Mouse (Mus musculus) layer of hippocampus, postnatal 14 days (tissue): ENCODE results near the gene Ankfn1. TPM values are rescaled to one million over a fixed set of nuclear protein-coding genes. Genes with fewer than 3 reads are reported as not detected.

Experiments
- DNase-seq, 2 experiments: peaks; one replicate each; pipeline ENCODE4 v3.0.0; 2021 to 2022; ENCODE audit warnings: low spot score in 2 of 2, mixed read lengths in 1 of 2
- total RNA-seq, 2 experiments: library from RNA; stranded (reverse); gene quantifications; 2 replicates each; pipeline ENCODE4 v1.2.3; 2021

The Ankfn1 gene
- total RNA-seq, 2 experiments from 2014 or later, result 3.6 to 4.4 TPM

DNA sequence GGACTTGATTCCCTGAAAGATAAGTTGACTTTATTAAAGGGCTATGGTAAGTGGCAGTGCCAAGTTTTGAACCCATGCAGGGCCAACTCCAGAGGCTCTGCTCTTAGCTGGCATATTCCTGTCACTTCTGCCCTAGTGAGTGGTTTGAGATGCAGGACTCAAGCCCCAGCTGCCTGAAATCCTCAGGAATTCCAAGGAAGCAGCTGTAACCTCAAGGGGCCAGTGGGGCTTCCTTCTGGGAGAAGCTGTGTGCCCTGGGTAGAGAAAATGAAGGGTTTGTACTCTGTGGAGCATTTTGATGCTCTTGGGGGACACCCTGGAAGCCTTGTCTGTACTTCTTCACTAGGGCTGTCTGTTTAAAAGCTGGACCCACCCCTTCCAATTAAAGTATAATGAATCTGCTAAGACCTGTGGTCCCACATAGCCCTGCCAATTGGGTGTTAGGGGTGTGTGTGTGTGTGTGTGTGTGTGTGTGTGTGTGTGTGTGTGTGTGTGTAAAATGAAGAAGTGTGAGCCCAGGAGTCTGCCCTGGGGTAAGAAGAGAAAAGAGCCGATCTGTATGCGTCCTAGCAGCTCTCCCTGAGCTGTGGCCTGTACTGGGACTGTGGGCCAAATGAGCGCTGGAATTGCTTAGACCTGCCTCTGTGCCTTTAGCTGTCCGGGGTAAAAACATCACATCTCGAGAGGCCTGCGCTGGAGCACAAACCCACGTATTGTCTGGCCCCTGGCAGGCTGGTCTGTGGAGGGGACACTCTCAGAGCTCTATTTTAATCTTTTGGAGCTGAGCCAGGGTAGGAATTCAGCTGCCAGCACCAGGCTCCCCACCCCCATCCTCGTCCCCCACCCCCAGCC lies 395.4 kb downstream of the Ankfn1 start:
- peak; percentile 34 to 57 for DNase-seq

DNA sequence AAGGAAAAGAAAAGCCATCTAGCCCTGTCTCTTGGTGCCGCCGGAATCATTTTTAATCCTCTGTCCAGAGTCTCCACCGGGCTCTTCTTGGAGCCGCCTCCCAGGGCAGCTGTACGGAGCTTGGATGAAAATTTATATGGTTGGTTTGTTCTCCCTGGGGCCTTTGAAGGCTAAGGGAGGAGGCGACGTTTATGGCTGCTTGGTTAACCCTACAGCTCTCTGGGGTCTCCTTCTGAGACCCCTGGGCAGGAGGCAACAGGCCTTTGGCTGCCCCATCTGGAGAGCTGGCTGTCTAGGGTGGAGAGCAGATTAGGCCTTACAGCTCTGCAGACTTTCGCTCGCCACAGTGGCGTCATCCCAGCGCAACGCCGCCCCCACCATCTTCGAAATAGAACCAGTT lies 406.5 kb downstream of the Ankfn1 start:
- DNase-seq, result no peak

GRCm38 (mm10) chr11:89370373-89370772 lies 407.1 kb downstream of the Ankfn1 start:
- no peak for DNase-seq

DNA sequence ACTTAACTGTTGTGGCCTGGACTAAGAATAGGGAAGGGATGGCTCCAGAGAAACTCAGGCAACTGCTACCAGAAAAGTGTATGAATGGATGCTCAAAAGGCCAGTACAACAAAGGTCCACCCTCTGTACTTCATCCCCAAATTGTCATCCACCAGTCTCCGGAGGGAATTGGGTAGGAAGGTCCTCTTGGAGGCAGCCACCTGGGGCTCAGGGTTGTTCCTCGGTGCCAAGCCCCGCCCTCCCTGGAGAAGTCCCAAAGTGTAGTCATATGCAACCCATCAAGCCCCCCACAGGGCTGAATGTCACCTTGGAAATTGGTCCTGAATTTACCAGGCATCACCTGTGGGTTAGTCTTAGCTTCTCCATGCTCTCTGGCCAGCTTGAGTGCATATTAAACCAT lies 413.5 kb downstream of the Ankfn1 start:
- no peak for DNase-seq

DNA sequence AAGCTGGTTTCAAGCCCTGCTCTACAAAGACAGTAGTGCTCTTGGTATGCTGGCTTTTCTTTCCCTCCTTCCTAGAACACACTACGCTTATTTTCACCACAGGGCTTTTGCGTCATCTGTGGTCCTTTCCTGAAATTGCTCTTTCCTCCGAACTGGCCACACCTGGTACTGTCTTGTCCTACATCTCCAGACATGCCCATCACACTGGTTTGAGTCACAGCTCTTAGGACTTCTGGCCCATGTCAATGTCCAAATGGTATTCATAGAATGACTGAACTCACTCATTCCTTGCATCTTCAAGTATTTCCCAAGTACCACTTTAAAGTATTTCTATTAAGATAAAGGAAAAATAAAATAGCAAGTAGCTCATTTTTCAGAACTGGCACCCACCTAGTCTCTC lies 416.6 kb downstream of the Ankfn1 start:
- DNase-seq, result no peak

DNA sequence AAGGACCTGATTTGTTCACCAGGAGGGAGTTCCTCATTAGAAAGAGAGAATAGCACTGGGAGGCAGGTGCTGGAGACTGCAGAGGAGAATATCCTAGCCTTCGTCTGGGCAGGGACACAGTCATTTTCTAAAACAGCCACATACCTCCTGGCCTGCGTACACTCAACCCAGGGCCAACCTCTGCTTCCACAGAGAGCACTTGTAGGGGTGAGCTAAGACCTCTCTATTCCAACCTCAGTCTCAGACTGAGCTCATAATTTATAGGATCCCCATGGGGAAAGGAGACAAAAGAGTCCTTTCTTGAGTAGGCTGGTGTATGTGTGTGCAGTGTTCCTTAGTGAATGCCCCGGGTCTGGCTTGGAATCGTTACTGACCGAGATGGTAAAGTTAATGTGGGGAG lies 418.9 kb downstream of the Ankfn1 start:
- no peak for DNase-seq

DNA sequence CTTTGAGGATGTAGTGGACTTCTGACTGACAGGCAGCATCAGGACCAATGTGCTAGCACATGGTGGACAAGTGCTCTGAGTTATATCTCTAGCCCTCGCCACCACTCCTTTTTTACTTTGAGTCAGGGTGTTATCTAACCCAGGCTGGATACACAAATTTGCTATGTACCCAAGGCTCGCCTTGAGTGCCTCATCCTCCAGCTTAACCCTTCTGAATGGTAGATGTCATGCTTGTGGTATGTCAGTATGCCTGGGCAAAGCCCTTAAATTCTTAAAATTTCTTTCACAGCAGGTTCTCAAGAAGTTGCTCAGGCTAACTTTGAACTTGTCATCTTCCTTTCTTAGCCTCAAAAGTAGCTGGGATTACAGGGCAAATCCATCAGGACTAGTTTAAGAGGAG lies 421.0 kb downstream of the Ankfn1 start:
- no peak for DNase-seq

- no peak for DNase-seq
These were observed 421.4 kb downstream of the Ankfn1 start for GRCm38 (mm10) chr11:89356018-89356417.

GRCm38 (mm10) chr11:89340238-89340637 lies 437.2 kb downstream of the Ankfn1 start:
- DNase-seq, result no peak

Other genes with a start within 250 kb of the Ankfn1 start
- under 1 TPM; 0.53 to 0.95 TPM for gene Pctp, start 225.2 kb upstream of the Ankfn1 start, total RNA-seq